Mouse (Mus musculus): ENCODE results near the gene Fnbp4. TPM values are rescaled to one million over a fixed set of nuclear protein-coding genes. Genes with fewer than 3 reads are reported as not detected.
A peak's percentile ranks its signal among the peaks of the same experiment; 100 is the strongest.

Gene Fnbp4
- total and polyA plus RNA-seq, 2 experiments = 13.4 to 17.6 TPM

- peaks cover 12% of the 10 kb centered on the region; the same call in 1 of the 2 replicates for H3K79me2 ChIP-seq (ENCODE audit: control insufficient read depth, insufficient read depth, low read length)
- H3K27me3 ChIP-seq (ENCODE audit: control insufficient read depth, insufficient read depth, low read length) = no peaks in the 10 kb centered on the region
- peak overlapping the region; percentile 80 for H3K9ac ChIP-seq (ENCODE audit: low read depth, low read length)
- peaks cover 12% of the 10 kb centered on the region for H3K4me1 ChIP-seq (ENCODE audit: control insufficient read depth, insufficient read depth, low read length)
- peak overlapping the region; percentile 72 for H3K27ac ChIP-seq (replicated peaks; ENCODE audit: insufficient read depth, low read depth, low read length)
- TF ChIP-seq POLR2A (IDR thresholded peaks at IDR 0.05; ENCODE audit: extremely low read depth, insufficient read depth, low read length) (no peak), CTCF (IDR thresholded peaks at IDR 0.05; ENCODE audit: low read depth, low read length) (no peak)
- peaks cover 4% of the 10 kb centered on the region for H3K36me3 ChIP-seq (ENCODE audit: control insufficient read depth, insufficient read depth, low read length)
- WGBS = under 1% methylated on average over 54 of the region's 54 CpGs
- peak overlapping the region; percentile 85 for H3K4me3 ChIP-seq (ENCODE audit: insufficient read depth, low read depth, low read length)
- peak; percentile 42 for DNase-seq (ENCODE audit: extremely low read depth, low read depth, low spot score)
Measured at GRCm38 (mm10) chr2:90745740-90746537, 769 bp downstream of the Fnbp4 start.

- Histone ChIP-seq H3K79me2 (ENCODE audit: control insufficient read depth, insufficient read depth, low read length) (peaks cover 12% of the 10 kb centered on the region; the same call in 1 of the 2 replicates), H3K27ac (replicated peaks; ENCODE audit: insufficient read depth, low read depth, low read length) (no peak overlapping the region), H3K4me3 (ENCODE audit: insufficient read depth, low read depth, low read length) (peak overlapping the region; percentile 85; the same call in 1 of the 2 replicates), H3K9ac (ENCODE audit: low read depth, low read length) (0 out of 2 replicates have a peak overlapping the region, but pooled peaks have one; percentile 5), H3K36me3 (ENCODE audit: control insufficient read depth, insufficient read depth, low read length) (peaks cover 5% of the 10 kb centered on the region), H3K27me3 (ENCODE audit: control insufficient read depth, insufficient read depth, low read length) (no peaks in the 10 kb centered on the region), H3K4me1 (ENCODE audit: control insufficient read depth, insufficient read depth, low read length) (peaks cover 12% of the 10 kb centered on the region)
- DNase-seq (ENCODE audit: extremely low read depth, low read depth, low spot score) = peak; percentile 33
- TF ChIP-seq POLR2A (IDR thresholded peaks at IDR 0.05; ENCODE audit: extremely low read depth, insufficient read depth, low read length) = no peak
- no peak for TF ChIP-seq CTCF (IDR thresholded peaks at IDR 0.05; ENCODE audit: low read depth, low read length)
- WGBS = 17% methylated on average over 4 of the region's 4 CpGs
Measured at GRCm38 (mm10) chr2:90746538-90746865, 1.3 kb downstream of the Fnbp4 start.

- Histone ChIP-seq H3K27me3 (ENCODE audit: control insufficient read depth, insufficient read depth, low read length) (no peaks in the 10 kb centered on the region), H3K36me3 (ENCODE audit: control insufficient read depth, insufficient read depth, low read length) (peaks cover 6% of the 10 kb centered on the region), H3K4me3 (ENCODE audit: insufficient read depth, low read depth, low read length) (no peak overlapping the region), H3K79me2 (ENCODE audit: control insufficient read depth, insufficient read depth, low read length) (peaks cover 12% of the 10 kb centered on the region; the same call in 1 of the 2 replicates), H3K9ac (ENCODE audit: low read depth, low read length) (no peak overlapping the region), H3K27ac (replicated peaks; ENCODE audit: insufficient read depth, low read depth, low read length) (no peak overlapping the region), H3K4me1 (ENCODE audit: control insufficient read depth, insufficient read depth, low read length) (peaks cover 12% of the 10 kb centered on the region)
- no peak for DNase-seq (ENCODE audit: extremely low read depth, low read depth, low spot score)
- no peak for TF ChIP-seq CTCF (IDR thresholded peaks at IDR 0.05; ENCODE audit: low read depth, low read length)
- TF ChIP-seq POLR2A (IDR thresholded peaks at IDR 0.05; ENCODE audit: extremely low read depth, insufficient read depth, low read length) = no peak
- WGBS = 87% methylated on average over 10 of the region's 10 CpGs
Measured at GRCm38 (mm10) chr2:90747131-90747530, 2.0 kb downstream of the Fnbp4 start.

GRCm38 (mm10) chr2:90749676-90750459 is 4.7 kb downstream of the Fnbp4 start:
- peaks cover 8% of the 10 kb centered on the region for H3K4me1 ChIP-seq (ENCODE audit: control insufficient read depth, insufficient read depth, low read length)
- TF ChIP-seq CTCF (IDR thresholded peaks at IDR 0.05; ENCODE audit: low read depth, low read length) (no peak), POLR2A (IDR thresholded peaks at IDR 0.05; ENCODE audit: extremely low read depth, insufficient read depth, low read length) (no peak)
- peaks cover 12% of the 10 kb centered on the region; the same call in 1 of the 2 replicates for H3K79me2 ChIP-seq (ENCODE audit: control insufficient read depth, insufficient read depth, low read length)
- no peak overlapping the region for H3K9ac ChIP-seq (ENCODE audit: low read depth, low read length)
- no peaks in the 10 kb centered on the region for H3K27me3 ChIP-seq (ENCODE audit: control insufficient read depth, insufficient read depth, low read length)
- WGBS = 77% methylated on average over 6 of the region's 6 CpGs
- H3K4me3 ChIP-seq (ENCODE audit: insufficient read depth, low read depth, low read length) = no peak overlapping the region
- no peak for DNase-seq (ENCODE audit: extremely low read depth, low read depth, low spot score)
- H3K27ac ChIP-seq (replicated peaks; ENCODE audit: insufficient read depth, low read depth, low read length) = no peak overlapping the region
- peaks cover 29% of the 10 kb centered on the region for H3K36me3 ChIP-seq (ENCODE audit: control insufficient read depth, insufficient read depth, low read length)

GRCm38 (mm10) chr2:90753565-90753964 is 8.4 kb downstream of the Fnbp4 start:
- Histone ChIP-seq H3K79me2 (ENCODE audit: control insufficient read depth, insufficient read depth, low read length) (peaks cover 9% of the 10 kb centered on the region; the same call in 1 of the 2 replicates), H3K4me1 (ENCODE audit: control insufficient read depth, insufficient read depth, low read length) (peaks cover 5% of the 10 kb centered on the region; the same call in 1 of the 2 replicates), H3K27ac (replicated peaks; ENCODE audit: insufficient read depth, low read depth, low read length) (no peak overlapping the region), H3K4me3 (ENCODE audit: insufficient read depth, low read depth, low read length) (no peak overlapping the region), H3K27me3 (ENCODE audit: control insufficient read depth, insufficient read depth, low read length) (no peaks in the 10 kb centered on the region), H3K36me3 (ENCODE audit: control insufficient read depth, insufficient read depth, low read length) (peaks cover 55% of the 10 kb centered on the region), H3K9ac (ENCODE audit: low read depth, low read length) (no peak overlapping the region)
- DNase-seq (ENCODE audit: extremely low read depth, low read depth, low spot score) = no peak
- 97% methylated on average over 2 of the region's 2 CpGs for WGBS
- TF ChIP-seq CTCF (IDR thresholded peaks at IDR 0.05; ENCODE audit: low read depth, low read length) (no peak), POLR2A (IDR thresholded peaks at IDR 0.05; ENCODE audit: extremely low read depth, insufficient read depth, low read length) (no peak)
